Mouse (Mus musculus) kidney, adult 9 months (tissue): ENCODE results near the gene Susd2.
A peak's percentile ranks its signal among the peaks of the same experiment; 100 is the strongest.

Source experiments
- DNase-seq: peaks from one replicate; pipeline ENCODE4 v3.0.0; 2022

Gene Susd2

DNA sequence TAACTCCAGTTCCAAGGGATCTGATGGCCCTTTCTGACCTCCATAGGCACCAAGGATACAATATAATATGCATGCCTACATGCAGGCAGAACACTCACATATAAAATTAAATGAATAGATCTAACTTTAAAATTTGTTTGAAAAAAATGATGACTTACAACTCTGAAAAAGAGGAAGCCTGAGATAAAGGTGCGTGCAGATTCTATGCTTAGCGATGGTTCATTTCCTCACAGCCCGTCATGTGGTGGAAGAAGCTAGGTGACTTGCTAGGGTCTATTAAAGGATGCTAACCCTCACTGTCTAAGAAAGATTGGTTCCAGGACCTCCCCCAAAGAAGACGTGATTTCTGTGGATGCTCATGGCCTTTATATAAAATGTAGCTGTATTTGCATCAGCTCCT lies 27.8 kb downstream of the Susd2 start:
- DNase-seq: no peak

DNA sequence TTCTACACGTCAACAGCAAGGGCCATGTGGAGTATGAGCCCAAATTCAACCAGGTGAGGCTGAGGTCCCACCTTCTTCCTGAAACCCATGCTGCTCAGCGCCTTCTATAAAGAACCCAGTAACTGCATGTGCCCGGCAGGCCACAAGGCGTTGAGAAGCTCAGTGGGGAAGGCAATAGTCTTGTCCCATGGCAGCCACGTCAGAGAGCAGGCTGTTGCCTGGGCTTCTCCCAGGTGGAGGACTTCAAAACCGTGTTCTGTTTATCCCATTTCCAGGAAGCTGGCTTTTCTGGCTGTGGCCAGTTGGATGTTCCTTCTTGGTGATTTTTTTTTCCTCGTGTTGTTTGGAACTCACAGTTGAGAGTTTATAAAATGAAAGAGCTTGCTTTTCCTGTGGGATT lies 33.3 kb downstream of the Susd2 start:
- no peak for DNase-seq

DNA sequence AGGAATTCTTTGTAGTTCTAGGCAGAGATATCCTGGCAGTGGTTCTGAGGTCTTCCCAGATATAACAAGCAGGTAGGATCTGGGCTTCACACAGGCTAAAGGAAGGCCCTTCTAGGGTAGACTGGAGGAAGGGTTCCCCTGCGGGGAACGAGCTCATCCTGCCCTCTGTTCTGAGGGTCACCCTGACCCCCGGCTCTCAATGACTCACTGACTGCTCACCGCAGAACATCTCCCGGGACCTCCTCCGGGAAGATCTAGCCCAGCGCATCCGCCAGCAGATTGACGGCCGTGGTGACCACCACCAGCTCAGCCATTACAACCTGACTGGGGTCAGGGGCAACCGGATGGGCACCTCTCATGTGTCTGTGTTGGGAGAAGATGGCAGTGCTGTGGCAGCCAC lies 34.8 kb downstream of the Susd2 start:
- no peak for DNase-seq

DNA sequence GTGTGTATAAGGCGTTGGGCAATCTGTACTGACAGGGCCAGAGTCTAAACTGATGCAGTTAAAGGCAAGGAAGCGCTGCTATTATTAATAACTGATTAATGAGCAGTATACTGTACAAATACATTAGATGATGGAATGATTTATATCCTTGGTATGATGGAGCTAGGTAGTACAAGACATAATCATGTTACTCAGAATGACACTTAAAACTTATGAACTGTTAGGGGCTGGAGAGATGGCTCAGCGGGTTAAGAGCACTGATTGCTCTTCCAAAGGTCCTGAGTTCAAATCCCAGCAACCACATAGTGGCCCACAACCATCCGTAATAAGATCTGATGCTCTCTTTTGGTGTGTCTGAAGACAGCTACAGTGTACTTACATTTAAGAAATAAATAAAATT lies 36.6 kb downstream of the Susd2 start:
- no peak for DNase-seq

DNA sequence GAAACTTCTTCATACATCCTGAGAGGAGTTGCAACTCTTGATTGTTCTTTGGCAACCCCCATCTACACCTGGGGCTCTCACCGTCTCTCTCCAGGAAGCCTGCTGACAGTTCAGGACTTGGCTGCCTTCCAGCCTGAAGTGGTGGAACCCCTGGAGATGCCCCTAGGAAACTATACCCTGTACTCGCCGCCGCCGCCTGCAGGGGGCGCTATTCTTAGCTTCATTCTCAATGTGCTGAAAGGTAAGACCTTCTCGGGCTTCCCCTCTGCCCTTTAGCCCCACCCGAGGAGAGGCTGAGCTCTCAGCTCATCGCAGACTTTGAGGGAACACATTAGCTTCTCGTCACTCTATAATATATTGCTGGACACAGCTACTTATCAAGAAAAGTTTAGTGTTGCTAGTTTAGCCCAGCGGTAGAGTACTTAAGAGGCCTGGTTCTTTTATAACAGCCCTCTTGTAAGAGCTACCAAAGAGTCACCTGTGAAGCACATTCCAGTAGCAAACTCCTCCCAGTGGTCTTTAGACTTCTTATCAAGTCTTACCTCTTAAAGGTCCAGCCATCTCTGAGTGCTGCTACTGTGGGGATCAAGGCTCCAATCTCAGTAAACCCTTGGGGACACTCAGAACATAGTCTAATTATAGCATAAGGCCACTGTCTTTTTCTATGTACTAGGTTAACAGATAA lies 38.5 kb downstream of the Susd2 start:
- DNase-seq: no peak

DNA sequence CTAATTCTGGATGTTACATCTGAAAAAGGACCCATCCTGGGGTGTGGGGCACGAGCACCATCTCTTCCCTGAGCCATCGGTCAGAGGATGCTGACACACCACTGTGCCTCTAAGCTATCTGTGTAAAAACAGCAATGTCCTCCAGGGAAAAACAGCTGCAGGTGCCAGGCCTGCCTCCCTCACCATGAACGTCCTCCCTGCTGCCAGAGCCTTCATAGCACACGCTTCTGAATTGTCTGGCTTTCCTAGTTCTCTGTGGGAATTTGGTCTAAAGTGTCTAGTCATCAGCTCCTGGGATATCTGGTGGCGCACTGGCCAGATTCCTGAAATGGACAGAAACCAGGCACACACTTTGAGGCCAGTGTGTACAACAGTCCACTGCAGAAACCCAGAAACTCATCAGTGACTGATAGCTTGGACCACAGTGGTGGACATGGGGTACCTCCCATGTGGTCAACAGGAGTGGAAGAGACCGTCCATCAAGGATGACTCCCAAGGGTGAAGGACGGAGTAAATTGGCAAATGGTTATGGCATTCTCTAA lies 43.5 kb downstream of the Susd2 start:
- DNase-seq: no peak

DNA sequence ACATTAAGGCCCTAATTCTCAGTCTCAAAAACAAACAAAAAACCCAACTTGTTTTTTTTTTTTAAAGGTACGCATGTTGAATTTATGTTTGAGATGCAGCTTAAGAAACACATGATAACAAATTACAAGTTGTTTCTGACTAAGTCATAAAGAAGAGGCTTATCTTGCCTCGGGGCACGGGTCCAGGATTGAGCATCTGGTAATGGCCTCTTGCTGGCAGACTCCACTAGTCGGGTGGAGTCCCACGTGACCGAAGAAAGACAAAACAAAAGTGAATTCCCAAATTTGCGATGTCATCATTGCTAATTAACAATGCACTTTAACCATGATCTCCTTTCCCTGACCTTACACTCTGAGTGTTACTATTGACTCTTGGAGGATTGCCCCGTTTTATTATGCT lies 47.8 kb downstream of the Susd2 start:
- DNase-seq: peak; percentile 64

DNA sequence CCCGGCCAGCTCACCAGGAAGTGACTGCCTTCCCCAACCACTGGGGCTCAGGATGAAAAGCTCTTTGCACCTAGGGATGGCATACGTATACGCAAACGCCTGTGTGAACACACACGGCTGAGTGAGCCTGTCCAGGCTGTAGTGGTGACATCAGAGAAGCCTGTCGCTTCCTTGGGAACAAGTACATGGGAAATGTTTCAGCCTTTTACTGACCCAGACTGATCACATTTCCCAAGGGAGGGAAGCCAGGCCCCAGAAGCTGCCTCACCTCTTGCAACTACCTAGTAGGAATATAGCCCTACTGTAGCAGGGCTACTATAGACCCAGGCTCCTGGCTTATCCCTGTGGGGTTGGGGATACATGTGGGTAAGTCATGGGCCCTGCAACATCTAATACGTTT lies 51.2 kb downstream of the Susd2 start:
- DNase-seq: no peak

DNA sequence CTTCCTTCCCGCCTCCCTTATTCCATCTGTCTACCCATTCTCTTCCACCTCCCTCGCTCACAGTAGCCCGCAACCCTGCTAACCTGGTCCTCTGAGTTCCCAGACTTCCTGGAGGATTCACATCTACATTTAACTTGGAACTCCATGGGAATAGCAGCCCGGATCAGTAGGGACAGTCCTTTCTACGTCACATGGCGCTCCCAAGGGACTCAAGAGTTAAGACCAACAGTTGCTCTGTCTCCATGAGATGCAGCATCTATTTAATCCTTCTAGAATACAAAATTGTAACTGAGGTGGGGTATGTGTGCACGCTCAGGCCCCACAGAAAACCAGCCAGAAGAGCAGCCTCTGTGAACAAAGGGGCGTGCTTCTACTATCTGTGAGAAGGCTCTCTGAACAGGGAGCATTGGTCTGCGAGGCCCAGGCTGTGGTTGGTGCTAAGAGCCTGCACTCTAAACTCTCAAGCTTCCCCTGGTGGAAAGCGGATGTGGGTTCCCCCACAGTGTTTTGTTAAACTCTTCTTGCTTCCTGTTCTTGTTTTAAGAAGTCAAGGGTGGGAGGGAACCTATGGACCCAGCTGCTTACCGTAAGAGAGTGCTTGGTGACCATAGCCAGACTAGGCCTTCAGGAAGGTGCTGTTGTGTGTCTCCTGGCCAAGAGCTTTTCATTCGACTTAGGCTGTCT lies 52.5 kb downstream of the Susd2 start:
- peak; percentile 65 for DNase-seq

DNA sequence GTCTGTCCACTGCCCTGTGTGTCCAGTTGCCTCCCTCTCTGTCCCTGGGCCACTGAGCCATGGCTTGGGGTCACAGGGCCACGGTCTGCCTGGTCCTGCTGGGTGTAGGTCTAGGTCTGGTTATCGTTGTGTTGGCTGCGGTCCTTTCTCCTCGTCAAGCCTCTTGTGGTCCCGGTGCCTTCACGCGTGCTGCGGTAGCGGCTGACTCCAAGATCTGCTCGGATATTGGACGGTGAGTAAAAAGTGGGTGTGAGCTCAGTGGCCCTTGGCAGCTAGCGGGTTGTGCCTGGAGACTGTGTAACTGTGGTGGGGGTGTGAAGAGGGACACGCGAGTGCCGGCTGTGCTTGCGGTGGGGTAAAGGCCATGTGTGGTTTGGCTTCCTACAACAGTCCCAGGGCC lies 54.2 kb downstream of the Susd2 start:
- peak; percentile 54 for DNase-seq

DNA sequence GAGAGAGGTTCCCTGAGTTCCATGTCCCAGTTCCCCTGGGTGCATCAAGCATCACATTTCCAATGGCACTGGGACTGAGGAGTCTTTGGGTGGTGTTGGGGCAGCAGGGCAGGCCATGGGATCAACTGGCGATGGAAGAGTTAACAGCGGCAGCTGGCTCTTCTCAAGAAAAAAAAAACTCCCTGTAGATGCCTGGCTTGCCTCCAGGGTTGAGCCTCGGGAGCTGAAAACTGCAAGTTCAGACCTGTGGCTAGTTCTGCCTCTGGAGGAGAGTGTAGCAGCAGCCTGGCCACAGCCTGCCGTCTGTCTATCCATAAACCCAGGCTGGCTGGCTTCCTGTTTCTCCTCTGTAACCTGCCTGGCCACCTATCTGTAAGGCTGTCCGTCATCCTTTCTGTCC lies 54.7 kb downstream of the Susd2 start, which contains the start of gene Ggt5:
Gene Ggt5 (plus strand): TSS at position 212 of the 400 bp plus-strand sequence.
- peak; percentile 67 for DNase-seq

DNA sequence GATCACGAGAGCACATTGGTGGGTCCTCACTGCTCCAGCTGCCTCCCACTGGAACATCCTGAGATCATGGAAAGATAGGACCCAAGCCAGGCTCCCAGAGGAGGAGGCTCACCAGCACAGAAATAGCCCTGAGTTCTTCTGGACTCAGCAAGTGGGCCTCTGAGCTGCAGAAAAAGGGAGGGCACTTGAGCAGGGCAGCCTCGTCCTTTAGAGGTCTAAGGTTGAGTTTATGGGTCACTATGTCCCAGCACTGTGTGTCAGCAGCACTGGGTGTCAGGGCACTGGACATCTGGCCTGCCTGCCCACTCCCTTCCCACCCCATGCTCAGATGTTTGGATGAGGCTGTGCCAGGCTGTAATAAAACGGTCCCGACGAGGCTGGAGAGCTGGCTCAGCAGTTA lies 55.5 kb downstream of the Susd2 start:
- peak; percentile 63 for DNase-seq

DNA sequence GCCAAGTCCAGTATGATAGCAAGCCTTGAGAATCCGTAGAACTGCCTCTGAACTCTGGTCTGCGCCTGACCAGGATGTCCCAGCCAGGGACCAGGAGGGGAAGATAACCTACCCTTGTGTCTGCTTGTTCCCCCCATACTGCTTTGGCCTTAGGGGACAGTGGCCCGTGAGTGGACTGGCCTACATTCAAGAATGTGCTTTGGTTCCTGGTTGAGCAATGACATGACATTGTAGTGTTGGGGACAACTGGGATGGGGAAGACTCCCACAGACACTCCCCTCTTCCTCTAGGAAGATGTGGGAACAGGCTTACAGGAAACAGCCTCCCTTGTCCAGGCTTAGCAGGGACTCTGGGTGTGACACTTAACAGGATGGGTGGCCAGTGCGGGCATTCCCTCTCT lies 56.0 kb downstream of the Susd2 start:
- DNase-seq: no peak
